Comparison of ENCODE assay signal across 8 mouse cellular contexts in the genomic region with DNA sequence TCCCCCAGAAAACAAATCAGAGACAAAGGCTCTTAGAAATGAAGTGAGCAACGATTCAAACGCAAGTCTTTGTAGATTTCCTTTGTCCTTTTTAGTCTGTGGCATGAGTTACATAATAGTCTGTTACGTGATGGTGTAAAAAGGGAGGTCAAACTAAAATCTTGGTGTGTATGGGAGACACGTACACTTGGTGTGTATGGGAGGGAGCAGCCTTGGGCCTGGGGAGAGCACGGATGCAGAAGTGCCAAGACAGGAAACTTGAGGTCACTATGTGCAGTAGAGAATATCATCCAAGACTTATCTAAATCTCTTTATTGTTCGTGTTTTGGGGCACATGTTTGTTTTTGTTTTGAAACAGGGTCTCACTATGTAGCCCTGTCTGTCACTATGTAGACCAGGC. TPM values are rescaled to one million over a fixed set of nuclear protein-coding genes. Genes with fewer than 3 reads are reported as not detected.
DNase-seq lines count a peak whose midpoint lies in the region; ATAC-seq and TF ChIP-seq lines count a peak whose summit lies in the region.

No protein-coding gene starts in this region.

- peak overlapping the region; percentile 65 for H3ac ChIP-seq in C2C12 (ENCODE audit: control insufficient read depth, insufficient read length, low read depth)

- no peaks in the 10 kb centered on the region for H3K36me3 ChIP-seq in C2C12 (ENCODE audit: control insufficient read depth, insufficient read depth)
- no peaks in the 10 kb centered on the region for H3K36me3 ChIP-seq in forebrain, embryonic 11.5 days (ENCODE audit: control insufficient read depth, insufficient read depth, low read length)
- H3K36me3 ChIP-seq in liver, embryonic 11.5 days (ENCODE audit: control insufficient read depth, insufficient read depth, low read length) = no peaks in the 10 kb centered on the region; the same call in 1 of the 2 replicates

- peaks cover 8% of the 10 kb centered on the region; the same call in 1 of the 2 replicates for H3K4me1 ChIP-seq in forebrain, embryonic 11.5 days (replicated peaks; ENCODE audit: control insufficient read depth, insufficient read depth, low read length)
- H3K4me1 ChIP-seq in liver, embryonic 11.5 days (replicated peaks; ENCODE audit: control insufficient read depth, insufficient read depth, low read length) = peaks cover 30% of the 10 kb centered on the region; the same call in 1 of the 2 replicates

- peak overlapping the region; percentile 80 for H3K9ac ChIP-seq in forebrain, embryonic 11.5 days (ENCODE audit: low read length)
- H3K9ac ChIP-seq in liver, embryonic 11.5 days (ENCODE audit: low read depth, low read length) = peak overlapping the region; percentile 77

- peak overlapping the region; percentile 62 for H3K4me2 ChIP-seq in forebrain, embryonic 11.5 days (ENCODE audit: low read depth, low read length, severe bottlenecking)
- H3K4me2 ChIP-seq in liver, embryonic 11.5 days = peak overlapping the region; percentile 90

- no peaks in the 10 kb centered on the region for H3K9me3 ChIP-seq in forebrain, embryonic 11.5 days (ENCODE audit: control insufficient read depth, low read length)
- no peaks in the 10 kb centered on the region for H3K9me3 ChIP-seq in liver, embryonic 11.5 days (ENCODE audit: control insufficient read depth, low read length)

- peak; percentile 18 for DNase-seq in gastrocnemius, adult 2 months
- DNase-seq in gastrocnemius, postnatal 4 days (ENCODE audit: low spot score in 2 of 2) = no peak
- no peak for DNase-seq in forebrain, embryonic 11.5 days (ENCODE audit: low spot score)
- DNase-seq in liver, embryonic 11.5 days (ENCODE audit: low spot score) = no peak
- DNase-seq in ovary, postnatal 10 days (ENCODE audit: low spot score) = no peak
- DNase-seq in layer of hippocampus, postnatal 25 days (ENCODE audit: extremely low spot score in 1 of 2, low spot score in 1 of 2) = no peak
- no peak for DNase-seq in cerebellum, postnatal 36 days

- no peaks in the 10 kb centered on the region for H3K27me3 ChIP-seq in C2C12 (ENCODE audit: control insufficient read depth, insufficient read depth, insufficient read length)
- no peaks in the 10 kb centered on the region for H3K27me3 ChIP-seq in forebrain, embryonic 11.5 days (ENCODE audit: control insufficient read depth, insufficient read depth, low read length)
- H3K27me3 ChIP-seq in liver, embryonic 11.5 days (replicated peaks; ENCODE audit: control insufficient read depth, insufficient read depth, low read length) = no peaks in the 10 kb centered on the region

- intact Hi-C loops in gastrocnemius, adult 2 months (cut with DNase I) = no loop called here

- peak overlapping the region; percentile 81 for H3K4me3 ChIP-seq in gastrocnemius, adult 2 months
- H3K4me3 ChIP-seq in C2C12 (ENCODE audit: insufficient read depth, poor library complexity, severe bottlenecking) = peak overlapping the region; percentile 99
- H3K4me3 ChIP-seq in forebrain, embryonic 11.5 days (ENCODE audit: low read depth, low read length) = peak overlapping the region; percentile 66
- peak overlapping the region; percentile 66 for H3K4me3 ChIP-seq in liver, embryonic 11.5 days (ENCODE audit: low read depth, low read length)

- WGBS in forebrain, embryonic 11.5 days = 26% methylated on average over 6 of the region's 6 CpGs
- 22% methylated on average over 6 of the region's 6 CpGs for WGBS in liver, embryonic 11.5 days

- ATAC-seq in forebrain, embryonic 11.5 days (replicated peaks; ENCODE audit: low FRiP score) = no peak; the same call in 1 of the 2 replicates
- no peak for ATAC-seq in liver, embryonic 11.5 days (replicated peaks; ENCODE audit: low FRiP score)

- H3K79me3 ChIP-seq in C2C12 (ENCODE audit: low read depth) = peaks cover 36% of the 10 kb centered on the region

- peaks cover 45% of the 10 kb centered on the region for H3K79me2 ChIP-seq in C2C12 (ENCODE audit: control insufficient read depth, insufficient read depth)

- TF ChIP-seq CTCF in gastrocnemius, adult 2 months (IDR thresholded peaks at IDR 0.05) = no peak
- TF ChIP-seq CTCF in C2C12 (IDR thresholded peaks at IDR 0.05; ENCODE audit: control insufficient read depth, insufficient read depth, insufficient read length) = no peak

- peak overlapping the region; percentile 95 for H3K27ac ChIP-seq in gastrocnemius, adult 2 months
- peak overlapping the region; percentile 90 for H3K27ac ChIP-seq in forebrain, embryonic 11.5 days (ENCODE audit: low read depth, low read length)
- H3K27ac ChIP-seq in liver, embryonic 11.5 days (ENCODE audit: low read depth, low read length) = peak overlapping the region; percentile 62

TF ChIP-seq in C2C12, 6 proteins besides CTCF, POLR2A, EP300 and RAD21:
- TF ChIP-seq MYOD1 (IDR thresholded peaks at IDR 0.05; ENCODE audit: control insufficient read depth, insufficient read length, low read depth) = no peak
- no peak for TF ChIP-seq USF1 (IDR thresholded peaks at IDR 0.05; ENCODE audit: low read depth)
- no peak for TF ChIP-seq FOSL1 (IDR thresholded peaks at IDR 0.05; ENCODE audit: insufficient read depth, low read length, poor library complexity, severe bottlenecking)

RNA-seq across cellular contexts. Expression of a gene that starts 0.5 kb away (rescaled TPM):
- 10 to 100 TPM; 21.6 to 25.7 TPM for total RNA-seq in gastrocnemius, adult 2 months (2021)
- total RNA-seq in gastrocnemius, postnatal 4 days (2021) = 10 to 100 TPM; 28.7 to 29.1 TPM
- 65.3 TPM for polyA plus RNA-seq in C2C12 (2012; fragmentation: generic; extraction: Trizol)
- 80.6 and 90.9 TPM in 2 replicates for polyA plus RNA-seq in forebrain, embryonic 11.5 days (2014; fragmentation: Nextera tagmentation; extraction: Ambion mirVana)
- 73.5 and 74.2 TPM in 2 replicates for polyA plus RNA-seq in liver, embryonic 11.5 days (2014; fragmentation: Nextera tagmentation; extraction: Ambion mirVana)
- total RNA-seq in layer of hippocampus, postnatal 25 days (2021) = 10 to 100 TPM; 85.7 to 92.6 TPM

RNA-seq across cellular contexts. Expression of a gene that starts 15.2 kb away (rescaled TPM):
- total RNA-seq in gastrocnemius, adult 2 months (2021) = not detected
- total RNA-seq in gastrocnemius, postnatal 4 days (2021) = 1 to 10 TPM; 1.0 TPM
- polyA plus RNA-seq in C2C12 (2012; fragmentation: generic; extraction: Trizol) = 0.89 TPM
- 1.5 and 2.8 TPM in 2 replicates for polyA plus RNA-seq in forebrain, embryonic 11.5 days (2014; fragmentation: Nextera tagmentation; extraction: Ambion mirVana)
- 0.39 and 0.52 TPM in 2 replicates for polyA plus RNA-seq in liver, embryonic 11.5 days (2014; fragmentation: Nextera tagmentation; extraction: Ambion mirVana)
- under 1 TPM; 0.37 to 0.54 TPM for total RNA-seq in layer of hippocampus, postnatal 25 days (2021)

RNA-seq across cellular contexts. Expression of a gene that starts 37.4 kb away (rescaled TPM):
- 10 to 100 TPM; 10.5 to 15.0 TPM for total RNA-seq in gastrocnemius, adult 2 months (2021)
- total RNA-seq in gastrocnemius, postnatal 4 days (2021) = 1 to 10 TPM; 2.3 to 2.6 TPM
- polyA plus RNA-seq in C2C12 (2012; fragmentation: generic; extraction: Trizol) = 7.3 TPM
- polyA plus RNA-seq in forebrain, embryonic 11.5 days (2014; fragmentation: Nextera tagmentation; extraction: Ambion mirVana) = 1.2 and 3.0 TPM in 2 replicates
- polyA plus RNA-seq in liver, embryonic 11.5 days (2014; fragmentation: Nextera tagmentation; extraction: Ambion mirVana) = 2.2 and 3.5 TPM in 2 replicates
- total RNA-seq in layer of hippocampus, postnatal 25 days (2021) = 1 to 10 TPM; 3.0 to 6.0 TPM
